In the genomic region with DNA sequence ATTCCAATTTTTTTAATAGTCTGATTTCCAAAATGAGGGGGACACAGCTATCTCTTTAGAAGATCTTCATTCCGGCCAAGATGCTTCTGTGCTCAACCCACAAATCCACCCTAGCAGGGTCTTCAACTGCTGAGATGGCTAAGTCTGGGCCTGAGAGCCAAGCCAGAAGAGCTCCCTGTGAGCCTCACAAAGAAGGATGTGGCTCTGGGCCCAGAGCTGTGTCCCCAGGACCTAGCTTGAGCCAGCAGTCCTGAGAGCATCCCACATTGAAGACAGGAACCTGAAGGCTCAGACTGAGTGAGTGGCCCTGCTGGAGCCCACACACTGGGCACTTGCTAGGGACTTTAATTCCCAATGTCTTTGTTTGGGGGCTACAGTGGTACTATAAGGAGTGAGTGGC, we compare ENCODE assay signal across 15 mouse cellular contexts. TPM values are rescaled to one million over a fixed set of nuclear protein-coding genes. Genes with fewer than 3 reads are reported as not detected.
DNase-seq lines count a peak whose midpoint lies in the region.
"Had no signal": no experiment of that assay in that cellular context is flagged by ENCODE, and none has a peak within 500 bp of the region (broad histone marks: within the 10 kb centered on the region; RNA-seq: fewer than 3 reads in every experiment).

No protein-coding gene starts in this region.

- intact Hi-C loops in left cerebral cortex, postnatal 4 days (cut with DNase I), result no loop called here

- peak; percentile 37 for DNase-seq in left cerebral cortex, postnatal 4 days
- no peak for DNase-seq in left cerebral cortex, adult 11 months (ENCODE audit: low spot score)
- peak; percentile 36 to 40 for DNase-seq in cerebellum, adult 18-20 months
- peak; percentile 32 for DNase-seq in cerebellum, adult 9-11 months
- DNase-seq in cerebellum, postnatal 36 days, result peak; percentile 40 to 43
- DNase-seq in spleen, postnatal 4 days (ENCODE audit: low spot score in 2 of 2), result no peak
- DNase-seq in adrenal gland, postnatal 4 days (ENCODE audit: low spot score in 2 of 2), result no peak
- DNase-seq: adrenal gland, adult 2 months; adrenal gland, postnatal 25 days; embryo, embryonic 11 days; gastrocnemius, postnatal 10 days; heart, adult 2 months; heart, postnatal 36 days; kidney, adult 11 months; kidney, adult 9 months had no signal

RNA-seq across cellular contexts. Expression of a gene that starts 57.7 kb away (rescaled TPM):
- total RNA-seq in left cerebral cortex, postnatal 4 days (2021), result 1,000 to 10,000 TPM; 2,004 to 2,011 TPM
- 1,000 to 10,000 TPM; 2,291 to 2,466 TPM for total RNA-seq in adrenal gland, postnatal 4 days (2021)

Comparison
In these comparisons a context has a peak if more than half of its experiments do, and no peak if none do; other contexts are left out.
1. DNase-seq: peak in left cerebral cortex, postnatal 4 days (single experiment), cerebellum, adult 18-20 months (2 of 2), cerebellum, adult 9-11 months (single experiment) and cerebellum, postnatal 36 days (2 of 2); none in left cerebral cortex, adult 11 months (single experiment), spleen, postnatal 4 days (0 of 2) and adrenal gland, postnatal 4 days (0 of 2).